Mouse (Mus musculus): ENCODE data around the gene Pitpna.

GRCm38 (mm10) chr11:75578609-75579008, 9.3 kb upstream of the Pitpna start:
- TF ChIP-seq CTCF (IDR thresholded peaks at IDR 0.05) (no peak), EP300 (IDR thresholded peaks at IDR 0.05) (no peak)
